Mouse (Mus musculus) CH12.LX (cell line): ENCODE results near the gene Ptpn20. TPM values are rescaled to one million over a fixed set of nuclear protein-coding genes. Genes with fewer than 3 reads are reported as not detected.

ENCODE experiments used
- DNase-seq: peaks from one replicate; pipeline ENCODE4 v3.0.0-alpha.2; 2013; ENCODE audit errors: extremely low read depth
- H3K27ac ChIP-seq: 2 replicates; pipeline ENCODE4 v1.5.1; 2012; ENCODE audit warnings: low read depth, mild to moderate bottlenecking, control low read depth, moderate library complexity; ENCODE audit not compliant: insufficient read depth
- H3K27me3 ChIP-seq: replicated peaks from 2 replicates; pipeline ENCODE3; 2012; ENCODE audit warnings: inconsistent platforms
- H3K36me3 ChIP-seq, 2 experiments: replicated peaks in 1 of 2; 2 replicates each; pipeline versions ENCODE3 to v1.6.1; 2012; ENCODE audit warnings: inconsistent platforms in 1 of 2, low read length in 1 of 2, mild to moderate bottlenecking in 1 of 2, mixed read lengths in 1 of 2, moderate library complexity in 1 of 2; ENCODE audit not compliant: control insufficient read depth in 1 of 2, insufficient read depth in 1 of 2
- H3K4me1 ChIP-seq, 2 experiments: 2 replicates each; pipeline ENCODE4 v1.6.1; 2012; ENCODE audit warnings: inconsistent platforms in 1 of 2, moderate library complexity in 1 of 2; ENCODE audit not compliant: insufficient read depth in 2 of 2, control insufficient read depth in 1 of 2
- H3K4me2 ChIP-seq: 2 replicates; pipeline ENCODE4 v1.6.1; 2012; ENCODE audit warnings: low read depth, mild to moderate bottlenecking, control low read depth; ENCODE audit not compliant: poor library complexity, insufficient read depth, severe bottlenecking
- H3K4me3 ChIP-seq, 3 experiments: fragments of 150-350 bp in 1 of 3; sonication (generic) in 1 of 3; replicated peaks in 1 of 3; 2 replicates each; pipeline versions ENCODE3 to v1.5.1; 2011 to 2012; ENCODE audit warnings: low read depth in 2 of 3, low read length in 2 of 3, mild to moderate bottlenecking in 2 of 3, moderate library complexity in 2 of 3, control low read depth in 1 of 3, improper control_type of control experiment in 1 of 3, inconsistent platforms in 1 of 3, mixed read lengths in 1 of 3; ENCODE audit not compliant: poor library complexity in 1 of 3
- H3K79me2 ChIP-seq: replicated peaks from 2 replicates; pipeline ENCODE4 v1.6.1; 2012; ENCODE audit warnings: mild to moderate bottlenecking, moderate library complexity; ENCODE audit not compliant: control insufficient read depth, poor library complexity, insufficient read depth, severe bottlenecking; ENCODE audit errors: extremely low read depth
- H3K9ac ChIP-seq: 2 replicates; pipeline ENCODE4 v1.6.1; 2012; ENCODE audit warnings: low read depth, mild to moderate bottlenecking, control low read depth, moderate library complexity; ENCODE audit not compliant: insufficient read depth
- H3K9me3 ChIP-seq: replicated peaks from 2 replicates; pipeline ENCODE3; 2012; ENCODE audit warnings: low read length, inconsistent platforms, mixed read lengths
- CTCF ChIP-seq, 2 experiments: IDR thresholded peaks in 1 of 2; conservative IDR thresholded peaks in 1 of 2; 2 replicates each; pipeline ENCODE4 v1.5.1; 2011 to 2012; ENCODE audit warnings: low read depth in 2 of 2, low read length in 2 of 2, improper control_type of control experiment in 1 of 2, inconsistent platforms in 1 of 2, mild to moderate bottlenecking in 1 of 2, moderate library complexity in 1 of 2
- E2F4 ChIP-seq: IDR thresholded peaks from 2 replicates; pipeline ENCODE4 v1.6.1; 2011; ENCODE audit warnings: low read depth, low read length, improper control_type of control experiment; ENCODE audit not compliant: insufficient replicate concordance
- GABPA ChIP-seq: IDR thresholded peaks from 2 replicates; pipeline ENCODE4 v1.6.1; 2012; ENCODE audit warnings: low read depth, low read length, improper control_type of control experiment, inconsistent platforms; ENCODE audit not compliant: insufficient replicate concordance
- JUND ChIP-seq: conservative IDR thresholded peaks from 2 replicates; pipeline ENCODE4 v1.6.1; 2011; ENCODE audit warnings: low read depth, low read length, improper control_type of control experiment
- MAFK ChIP-seq: IDR thresholded peaks from 2 replicates; pipeline ENCODE4 v1.6.1; 2011; ENCODE audit warnings: low read length, improper control_type of control experiment; ENCODE audit not compliant: insufficient replicate concordance
- MEF2A ChIP-seq: IDR thresholded peaks from 2 replicates; pipeline ENCODE4 v1.6.1; 2014; ENCODE audit warnings: low read depth, mild to moderate bottlenecking, inconsistent platforms, low read length, improper control_type of control experiment, borderline replicate concordance
- NRF1 ChIP-seq: IDR thresholded peaks from 2 replicates; pipeline ENCODE4 v1.6.1; 2014; ENCODE audit warnings: low read depth, mild to moderate bottlenecking, inconsistent platforms, low read length, improper control_type of control experiment, moderate library complexity
- PAX5 ChIP-seq: IDR thresholded peaks from 2 replicates; pipeline ENCODE4 v1.6.1; 2012; ENCODE audit warnings: low read length, inconsistent platforms, mixed read lengths
- POLR2A ChIP-seq: IDR thresholded peaks from 2 replicates; pipeline ENCODE4 v1.6.1; 2011; ENCODE audit warnings: low read depth, mild to moderate bottlenecking, improper control_type of control experiment, low read length
- POLR2AphosphoS2 ChIP-seq: IDR thresholded peaks from 2 replicates; pipeline ENCODE4 v1.6.1; 2011; ENCODE audit warnings: low read depth, low read length, improper control_type of control experiment
- RCOR1 ChIP-seq: conservative IDR thresholded peaks from 2 replicates; pipeline ENCODE4 v1.6.1; 2012; ENCODE audit warnings: low read depth, mild to moderate bottlenecking, inconsistent platforms, low read length, improper control_type of control experiment
- SIN3A ChIP-seq: IDR thresholded peaks from 2 replicates; pipeline ENCODE4 v1.6.1; 2012; ENCODE audit warnings: low read length, improper control_type of control experiment, inconsistent platforms
- SMC3 ChIP-seq: IDR thresholded peaks from 2 replicates; pipeline ENCODE4 v1.6.1; 2011; ENCODE audit warnings: low read depth, low read length, improper control_type of control experiment
- TBP ChIP-seq: conservative IDR thresholded peaks from 2 replicates; pipeline ENCODE4 v1.6.1; 2011; ENCODE audit warnings: low read depth, low read length, improper control_type of control experiment
- UBTF ChIP-seq: IDR thresholded peaks from 2 replicates; pipeline ENCODE4 v1.6.1; 2012; ENCODE audit warnings: low read depth, mild to moderate bottlenecking, inconsistent platforms, low read length, improper control_type of control experiment, moderate library complexity
- USF2 ChIP-seq: conservative IDR thresholded peaks from 2 replicates; pipeline ENCODE4 v1.6.1; 2011; ENCODE audit warnings: low read depth, low read length, improper control_type of control experiment
- ZC3H11A ChIP-seq: IDR thresholded peaks from 2 replicates; pipeline ENCODE4 v1.6.1; 2012; ENCODE audit warnings: low read depth, mild to moderate bottlenecking, inconsistent platforms, low read length, improper control_type of control experiment
- dilution Hi-C: fragments of 300-500 bp; cut with MboI; formaldehyde crosslinking; loops from 2 replicates; pipeline ENCODE4 v1.14.3; 2020; ENCODE audit warnings: low sequenced_read_pairs; ENCODE audit not compliant: extremely low pct_unique_long_range_greater_than_20kb, extremely low pct_ligation_motif_present
- in situ Hi-C: fragments of 300-500 bp; cut with MboI; formaldehyde crosslinking; loops from 3 replicates; pipeline ENCODE4 v1.14.3; 2019; ENCODE audit warnings: low sequenced_read_pairs, low pct_ligation_motif_present, low pct_unique_long_range_greater_than_20kb, mixed read lengths
- polyA plus RNA-seq: library from polyadenylated mRNA; unstranded; fragments of >175 nt; gene quantifications from 2 replicates; pipeline ENCODE4 v1.2.1, GENCODE M21; 2012; ENCODE audit warnings: low read depth; ENCODE audit not compliant: insufficient read length
- total RNA-seq, 2 experiments: library from RNA; depleted of rRNA; stranded (reverse); fragments of 300-350 nt in 1 of 2; fragments of >200 nt in 1 of 2; gene quantifications; 2 replicates each; pipeline ENCODE4 v1.2.3; 2012 to 2014

Gene Ptpn20
- total and polyA plus RNA-seq, 3 experiments: 0.10 to 0.11 TPM; not detected in 1

- Histone ChIP-seq H3K9me3 (no peaks in the 10 kb centered on the region), H3K4me1 (no peaks in the 10 kb centered on the region), H3K4me2 (no peak overlapping the region), H3K36me3 (no peaks in the 10 kb centered on the region), H3K27me3 (no peaks in the 10 kb centered on the region), H3K4me3 (no peak overlapping the region), H3K9ac (no peak overlapping the region), H3K79me2 (no peaks in the 10 kb centered on the region), H3K27ac (no peak overlapping the region)
- dilution Hi-C loops (no loop called here), in situ Hi-C loops (no loop called here)
- no peak for DNase-seq
- no peak for TF ChIP-seq NRF1
- TF ChIP-seq SMC3: no peak
- no peak for TF ChIP-seq POLR2AphosphoS2
- no peak for TF ChIP-seq RCOR1
- no peak for TF ChIP-seq E2F4
- TF ChIP-seq TBP: no peak
- no peak for TF ChIP-seq PAX5
- no peak for TF ChIP-seq JUND
- no peak for TF ChIP-seq ZC3H11A
- no peak for TF ChIP-seq UBTF
- TF ChIP-seq POLR2A: no peak
- no peak for TF ChIP-seq MAFK
- TF ChIP-seq USF2: no peak
Observed at GRCm38 (mm10) chr14:33607431-33607830, 18.4 kb downstream of the Ptpn20 start.

GRCm38 (mm10) chr14:33625036-33625435, 36.0 kb downstream of the Ptpn20 start:
- Histone ChIP-seq H3K9ac (no peak overlapping the region), H3K4me2 (no peak overlapping the region), H3K27me3 (no peaks in the 10 kb centered on the region), H3K4me1 (no peaks in the 10 kb centered on the region), H3K4me3 (no peak overlapping the region), H3K36me3 (no peaks in the 10 kb centered on the region), H3K27ac (no peak overlapping the region), H3K79me2 (no peaks in the 10 kb centered on the region), H3K9me3 (no peaks in the 10 kb centered on the region)
- TF ChIP-seq GABPA (no peak), SIN3A (no peak), MEF2A (no peak), CTCF (conservative IDR thresholded peaks at IDR 0.05 in 1 of 2, IDR thresholded peaks at IDR 0.05 in 1 of 2; ENCODE audit: low read depth in 2 of 2, low read length in 2 of 2) (no peak)
- dilution Hi-C loops: no loop called here
- no peak for DNase-seq
- in situ Hi-C loops: no loop called here
